Mouse (Mus musculus) layer of hippocampus, postnatal 10 days (tissue): Measurements from ENCODE around the gene Zc2hc1b. TPM values are rescaled to one million over a fixed set of nuclear protein-coding genes. Genes with fewer than 3 reads are reported as not detected.
"Not testable (repeated sequence)": the region's sequence is repeated elsewhere in the genome, so short reads cannot be mapped to it uniquely, and the experiment has no call there.

Source experiments
- DNase-seq, 2 experiments: peaks; one replicate each; pipeline ENCODE4 v3.0.0; 2021; ENCODE audit warnings: low spot score in 2 of 2
- long read RNA-seq: library from polyadenylated mRNA; stranded (forward); transcript quantifications from one replicate; pipeline ENCODE4 v2.0.0, GENCODE M21; 2023
- total RNA-seq, 2 experiments: library from RNA; stranded (reverse); gene quantifications; 2 replicates each; pipeline ENCODE4 v1.2.3; 2021

The Zc2hc1b gene
- not detected for total RNA-seq
- long read RNA-seq, result 0 reads

GRCm38 (mm10) chr10:13177973-13178624 is at the start of gene Zc2hc1b:
TSS of gene Zc2hc1b (minus strand) at chr10:13178023.
- DNase-seq, result no peak

GRCm38 (mm10) chr10:13225377-13226063 is 47.7 kb upstream of the Zc2hc1b start:
- DNase-seq, result no peak

- no peak for DNase-seq
Measured at GRCm38 (mm10) chr10:13222135-13222534, 44.3 kb upstream of the Zc2hc1b start.

GRCm38 (mm10) chr10:13220061-13220460 is 42.2 kb upstream of the Zc2hc1b start:
- DNase-seq, result no peak

GRCm38 (mm10) chr10:13213956-13214355 is 36.1 kb upstream of the Zc2hc1b start:
- no peak for DNase-seq

GRCm38 (mm10) chr10:13212829-13213228 is 35.0 kb upstream of the Zc2hc1b start:
- DNase-seq, result no peak

GRCm38 (mm10) chr10:13212326-13212725 is 34.5 kb upstream of the Zc2hc1b start:
- no peak for DNase-seq

GRCm38 (mm10) chr10:13209930-13210637 is 32.3 kb upstream of the Zc2hc1b start:
- no peak for DNase-seq

GRCm38 (mm10) chr10:13209506-13209905 is 31.7 kb upstream of the Zc2hc1b start:
- no peak for DNase-seq

GRCm38 (mm10) chr10:13209061-13209460 is 31.2 kb upstream of the Zc2hc1b start:
- DNase-seq, result no peak

GRCm38 (mm10) chr10:13201741-13202293 is 24.0 kb upstream of the Zc2hc1b start:
- no peak for DNase-seq

GRCm38 (mm10) chr10:13200862-13201261 is 23.0 kb upstream of the Zc2hc1b start:
- no peak for DNase-seq

- DNase-seq, result no peak
Measured at GRCm38 (mm10) chr10:13199234-13199633, 21.4 kb upstream of the Zc2hc1b start.

GRCm38 (mm10) chr10:13196872-13197507 is 19.2 kb upstream of the Zc2hc1b start:
- DNase-seq, result no peak

GRCm38 (mm10) chr10:13193496-13193895 is 15.7 kb upstream of the Zc2hc1b start:
- not testable (repeated sequence) for DNase-seq

GRCm38 (mm10) chr10:13192731-13193351 is 15.0 kb upstream of the Zc2hc1b start, which contains the start of gene Ltv1:
TSS of gene Ltv1 (minus strand) at chr10:13193168.
- peak; percentile 94 to 96 for DNase-seq

GRCm38 (mm10) chr10:13189881-13190280 is 12.1 kb upstream of the Zc2hc1b start:
- DNase-seq, result no peak

GRCm38 (mm10) chr10:13186754-13187153 is 8.9 kb upstream of the Zc2hc1b start:
- no peak for DNase-seq

GRCm38 (mm10) chr10:13184170-13184766 is 6.4 kb upstream of the Zc2hc1b start:
- no peak for DNase-seq

- DNase-seq, result no peak
Measured at GRCm38 (mm10) chr10:13180211-13180610, 2.4 kb upstream of the Zc2hc1b start.
